Mouse (Mus musculus) 3134 (cell line): ENCODE results near the gene Ccnjl.
A peak's percentile ranks its signal among the peaks of the same experiment; 100 is the strongest.

ENCODE experiments used
- DNase-seq: peaks from one replicate; pipeline ENCODE4 v3.0.0-alpha.2; 2011; ENCODE audit warnings: low spot score; ENCODE audit not compliant: insufficient read length; ENCODE audit errors: extremely low read depth

The Ccnjl gene

GRCm38 (mm10) chr11:43617924-43618323 lies 89.3 kb downstream of the Ccnjl start:
- no peak for DNase-seq

GRCm38 (mm10) chr11:43618403-43618802 lies 89.8 kb downstream of the Ccnjl start:
- no peak for DNase-seq

GRCm38 (mm10) chr11:43621769-43622168 lies 93.2 kb downstream of the Ccnjl start:
- DNase-seq: no peak

GRCm38 (mm10) chr11:43624341-43624740 lies 95.8 kb downstream of the Ccnjl start:
- peak; percentile 34 for DNase-seq

- DNase-seq: no peak
Observed at GRCm38 (mm10) chr11:43626300-43626926, 97.8 kb downstream of the Ccnjl start.

GRCm38 (mm10) chr11:43626927-43627645 lies 98.5 kb downstream of the Ccnjl start:
- DNase-seq: no peak

- no peak for DNase-seq
Observed at GRCm38 (mm10) chr11:43631645-43632044, 103.1 kb downstream of the Ccnjl start.

GRCm38 (mm10) chr11:43632566-43632965 lies 104.0 kb downstream of the Ccnjl start:
- DNase-seq: no peak

GRCm38 (mm10) chr11:43633165-43633564 lies 104.6 kb downstream of the Ccnjl start:
- DNase-seq: no peak

- DNase-seq: no peak
Observed at GRCm38 (mm10) chr11:43633658-43634401, 105.2 kb downstream of the Ccnjl start.
